11 mouse cellular contexts compared by ENCODE assay signal in the genomic region with DNA sequence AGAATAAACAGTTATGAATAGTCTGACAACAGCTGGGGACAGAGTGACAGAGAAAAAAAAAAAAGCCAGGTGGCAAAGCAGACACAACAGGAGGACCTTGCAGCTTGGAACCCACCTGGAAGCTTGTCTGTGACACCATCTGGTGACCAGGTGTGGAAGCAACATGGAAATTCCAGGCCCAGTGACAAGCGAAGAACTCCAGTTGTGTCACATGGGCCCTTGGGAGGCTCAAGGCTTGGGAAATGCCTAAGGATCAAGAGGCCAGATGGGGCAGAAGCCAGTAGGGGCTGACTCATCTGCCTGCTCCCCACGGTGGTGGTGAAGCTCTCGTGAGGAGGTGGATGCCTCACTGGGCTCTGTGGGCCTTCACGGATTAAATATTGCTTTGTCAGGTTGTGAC. TPM values are rescaled to one million over a fixed set of nuclear protein-coding genes. Genes with fewer than 3 reads are reported as not detected.
DNase-seq lines count a peak whose midpoint lies in the region; ATAC-seq and TF ChIP-seq lines count a peak whose summit lies in the region.
"Had no signal": no experiment of that assay in that cellular context is flagged by ENCODE, and none has a peak within 500 bp of the region (broad histone marks: within the 10 kb centered on the region; RNA-seq: fewer than 3 reads in every experiment).

No protein-coding gene starts in this region.

- peak; percentile 26; the same call in 1 of the 2 replicates for TF ChIP-seq CTCF in stomach, postnatal 0 days (IDR thresholded peaks at IDR 0.05; ENCODE audit: low read depth)

- 0 out of 2 replicates have a peak overlapping the region, but pooled peaks have one; percentile 10 for H3K27ac ChIP-seq in midbrain, embryonic 12.5 days (replicated peaks)
- H3K27ac ChIP-seq in midbrain, embryonic 13.5 days: no peak overlapping the region
- H3K27ac ChIP-seq in stomach, postnatal 0 days (replicated peaks): peak overlapping the region; percentile 88
- H3K27ac ChIP-seq: neural tube, embryonic 13.5 days had no signal

- DNase-seq in gastrocnemius, postnatal 14 days: peak; percentile 41
- no peak for DNase-seq in gastrocnemius, postnatal 25 days
- peak; percentile 30 for DNase-seq in heart, postnatal 4 days
- no peak for DNase-seq in stomach, postnatal 0 days (ENCODE audit: low spot score)
- DNase-seq in kidney, postnatal 4 days: no peak
- DNase-seq in frontal cortex, postnatal 14 days (ENCODE audit: low spot score in 2 of 2): no peak

- no peaks in the 10 kb centered on the region for H3K36me3 ChIP-seq in midbrain, embryonic 12.5 days
- H3K36me3 ChIP-seq in midbrain, embryonic 13.5 days: no peaks in the 10 kb centered on the region
- no peaks in the 10 kb centered on the region for H3K36me3 ChIP-seq in stomach, postnatal 0 days (ENCODE audit: control insufficient read depth, insufficient read depth, low read length)
- H3K36me3 ChIP-seq: limb, embryonic 12.5 days; neural tube, embryonic 13.5 days had no signal

- no peaks in the 10 kb centered on the region for H3K9me3 ChIP-seq in midbrain, embryonic 12.5 days
- H3K9me3 ChIP-seq in midbrain, embryonic 13.5 days: no peaks in the 10 kb centered on the region
- no peaks in the 10 kb centered on the region for H3K9me3 ChIP-seq in stomach, postnatal 0 days (ENCODE audit: control insufficient read depth, low read length)
- H3K9me3 ChIP-seq: limb, embryonic 12.5 days; neural tube, embryonic 13.5 days had no signal

- no peak overlapping the region for H3K4me3 ChIP-seq in midbrain, embryonic 12.5 days
- no peak overlapping the region for H3K4me3 ChIP-seq in midbrain, embryonic 13.5 days (replicated peaks)
- no peak overlapping the region for H3K4me3 ChIP-seq in stomach, postnatal 0 days (ENCODE audit: low read depth, low read length)
- H3K4me3 ChIP-seq: limb, embryonic 12.5 days; neural tube, embryonic 13.5 days had no signal

- 48% methylated on average over 4 of the region's 4 CpGs for WGBS in midbrain, embryonic 12.5 days
- WGBS in midbrain, embryonic 13.5 days: 66% methylated on average over 4 of the region's 4 CpGs
- 33% methylated on average over 4 of the region's 4 CpGs for WGBS in stomach, postnatal 0 days

- intact Hi-C loops in gastrocnemius, postnatal 14 days (cut with DNase I; ENCODE audit: low total_unique reads): no loop called here

- H3K4me1 ChIP-seq in midbrain, embryonic 12.5 days: peaks cover 15% of the 10 kb centered on the region
- peaks cover 8% of the 10 kb centered on the region for H3K4me1 ChIP-seq in midbrain, embryonic 13.5 days (replicated peaks)
- H3K4me1 ChIP-seq in stomach, postnatal 0 days (replicated peaks; ENCODE audit: control insufficient read depth, insufficient read depth): peaks cover 7% of the 10 kb centered on the region; the same call in 1 of the 2 replicates

- H3K27me3 ChIP-seq in midbrain, embryonic 12.5 days: no peaks in the 10 kb centered on the region
- H3K27me3 ChIP-seq in midbrain, embryonic 13.5 days: no peaks in the 10 kb centered on the region
- H3K27me3 ChIP-seq in stomach, postnatal 0 days (ENCODE audit: control insufficient read depth, insufficient read depth, low read length): no peaks in the 10 kb centered on the region
- H3K27me3 ChIP-seq: limb, embryonic 12.5 days; neural tube, embryonic 13.5 days had no signal

- TF ChIP-seq EP300 in stomach, postnatal 0 days (optimal IDR thresholded peaks at IDR 0.05): no peak

- no peak for ATAC-seq in midbrain, embryonic 12.5 days (ENCODE audit: low FRiP score, low read depth)
- ATAC-seq in midbrain, embryonic 13.5 days: no peak
- no peak for ATAC-seq in stomach, postnatal 0 days (ENCODE audit: low FRiP score, low TSS enrichment)

- no peak overlapping the region for H3K4me2 ChIP-seq in midbrain, embryonic 12.5 days (replicated peaks)
- H3K4me2 ChIP-seq in midbrain, embryonic 13.5 days (replicated peaks): no peak overlapping the region
- no peak overlapping the region for H3K4me2 ChIP-seq in stomach, postnatal 0 days (replicated peaks; ENCODE audit: low read depth)
- H3K4me2 ChIP-seq: neural tube, embryonic 13.5 days had no signal

- no peak overlapping the region for H3K9ac ChIP-seq in midbrain, embryonic 12.5 days (replicated peaks)
- H3K9ac ChIP-seq in midbrain, embryonic 13.5 days (replicated peaks): no peak overlapping the region
- H3K9ac ChIP-seq in stomach, postnatal 0 days (ENCODE audit: low read length): no peak overlapping the region
- H3K9ac ChIP-seq: limb, embryonic 12.5 days; neural tube, embryonic 13.5 days had no signal

RNA-seq across cellular contexts. Expression of a gene that starts 45.7 kb away (rescaled TPM):
- 10 to 100 TPM; 57.8 to 63.2 TPM for total RNA-seq in gastrocnemius, postnatal 14 days (2021)
- total RNA-seq in gastrocnemius, postnatal 25 days (2021): 10 to 100 TPM; 35.9 to 43.0 TPM
- 22.3 and 24.7 TPM in 2 replicates for polyA plus RNA-seq in midbrain, embryonic 12.5 days (2016; fragmentation: Nextera tagmentation; extraction: Ambion mirVana)
- polyA plus RNA-seq in midbrain, embryonic 13.5 days (2015; fragmentation: Nextera tagmentation; extraction: Ambion mirVana): 35.3 and 39.6 TPM in 2 replicates
- 10 to 100 TPM; 72.2 to 78.2 TPM for total RNA-seq in heart, postnatal 4 days (2021)
- polyA plus RNA-seq in stomach, postnatal 0 days (2015; fragmentation: Nextera tagmentation; extraction: Ambion mirVana): 126 and 137 TPM in 2 replicates
- total RNA-seq: granulocyte monocyte progenitor cell, adult 5-6 weeks had no signal

Comparison
In these comparisons a context has a peak if more than half of its experiments do, and no peak if none do; other contexts are left out.
1. DNase-seq: peak in gastrocnemius, postnatal 14 days (single experiment) and heart, postnatal 4 days (single experiment); none in gastrocnemius, postnatal 25 days (single experiment), stomach, postnatal 0 days (single experiment), kidney, postnatal 4 days (0 of 2) and frontal cortex, postnatal 14 days (0 of 2).